Mouse (Mus musculus): ENCODE measurements around the gene Stat1. TPM values are rescaled to one million over a fixed set of nuclear protein-coding genes. Genes with fewer than 3 reads are reported as not detected.

Gene Stat1
- polyA plus RNA-seq, 1 experiment from 2014 or later, result 20.3 TPM

GRCm38 (mm10) chr1:52152369-52152768 is 33.1 kb downstream of the Stat1 start:
- Histone ChIP-seq H3K9ac (no peak overlapping the region), H3K4me2 (replicated peaks) (no peak overlapping the region), H3K4me3 (no peak overlapping the region), H3K36me3 (peaks cover 32% of the 10 kb centered on the region), H3K27ac (no peak overlapping the region), H3K27me3 (no peaks in the 10 kb centered on the region), H3K9me3 (no peaks in the 10 kb centered on the region), H3K4me1 (peaks cover 28% of the 10 kb centered on the region)
- 68% methylated on average over 13 of the region's 13 CpGs for WGBS
- ATAC-seq (ENCODE audit: low FRiP score, low read depth), result no peak

- ATAC-seq (ENCODE audit: low FRiP score, low read depth), result no peak
- H3K36me3 ChIP-seq, result peaks cover 38% of the 10 kb centered on the region
- H3K27ac ChIP-seq, result no peak overlapping the region
- H3K4me3 ChIP-seq, result no peak overlapping the region
- H3K4me2 ChIP-seq (replicated peaks), result no peak overlapping the region
- peaks cover 24% of the 10 kb centered on the region for H3K4me1 ChIP-seq
- WGBS, result 44% methylated on average over 3 of the region's 3 CpGs
- no peak overlapping the region for H3K9ac ChIP-seq
- H3K27me3 ChIP-seq, result no peaks in the 10 kb centered on the region
- no peaks in the 10 kb centered on the region for H3K9me3 ChIP-seq
These were observed 33.7 kb downstream of the Stat1 start for GRCm38 (mm10) chr1:52152936-52153335.

- H3K4me3 ChIP-seq, result no peak overlapping the region
- no peaks in the 10 kb centered on the region for H3K27me3 ChIP-seq
- H3K36me3 ChIP-seq, result peaks cover 43% of the 10 kb centered on the region
- H3K9me3 ChIP-seq, result no peaks in the 10 kb centered on the region
- no peak overlapping the region for H3K4me2 ChIP-seq (replicated peaks)
- no peak for ATAC-seq (ENCODE audit: low FRiP score, low read depth)
- H3K27ac ChIP-seq, result no peak overlapping the region
- peaks cover 11% of the 10 kb centered on the region for H3K4me1 ChIP-seq
- WGBS, result 89% methylated on average over 8 of the region's 8 CpGs
- H3K9ac ChIP-seq, result no peak overlapping the region
These were observed 35.6 kb downstream of the Stat1 start for GRCm38 (mm10) chr1:52154890-52155289.

- 89% methylated on average over 10 of the region's 10 CpGs for WGBS
- H3K36me3 ChIP-seq, result peaks cover 43% of the 10 kb centered on the region
- no peak for ATAC-seq (ENCODE audit: low FRiP score, low read depth)
- no peaks in the 10 kb centered on the region for H3K9me3 ChIP-seq
- H3K27me3 ChIP-seq, result no peaks in the 10 kb centered on the region
- no peak overlapping the region for H3K9ac ChIP-seq
- no peak overlapping the region for H3K4me2 ChIP-seq (replicated peaks)
- no peak overlapping the region for H3K27ac ChIP-seq
- no peaks in the 10 kb centered on the region for H3K4me1 ChIP-seq
- no peak overlapping the region for H3K4me3 ChIP-seq
These were observed 37.1 kb downstream of the Stat1 start for GRCm38 (mm10) chr1:52156351-52156750.

GRCm38 (mm10) chr1:52158040-52158439 is 38.8 kb downstream of the Stat1 start:
- 96% methylated on average over 2 of the region's 2 CpGs for WGBS
- no peak overlapping the region for H3K9ac ChIP-seq
- H3K4me2 ChIP-seq (replicated peaks), result no peak overlapping the region
- 0 out of 2 replicates have a peak, but pooled peaks cover 3% of the 10 kb centered on the region for H3K4me1 ChIP-seq
- peaks cover 30% of the 10 kb centered on the region for H3K36me3 ChIP-seq
- ATAC-seq (ENCODE audit: low FRiP score, low read depth), result no peak
- H3K9me3 ChIP-seq, result no peaks in the 10 kb centered on the region
- no peak overlapping the region for H3K4me3 ChIP-seq
- no peaks in the 10 kb centered on the region for H3K27me3 ChIP-seq
- no peak overlapping the region for H3K27ac ChIP-seq

- ATAC-seq (ENCODE audit: low FRiP score, low read depth), result no peak
- Histone ChIP-seq H3K4me2 (replicated peaks) (no peak overlapping the region), H3K4me3 (no peak overlapping the region), H3K36me3 (peaks cover 30% of the 10 kb centered on the region), H3K9ac (no peak overlapping the region), H3K9me3 (no peaks in the 10 kb centered on the region), H3K27ac (no peak overlapping the region), H3K27me3 (no peaks in the 10 kb centered on the region), H3K4me1 (0 out of 2 replicates have a peak, but pooled peaks cover 4% of the 10 kb centered on the region)
- 60% methylated on average over 17 of the region's 17 CpGs for WGBS
These were observed 39.5 kb downstream of the Stat1 start for GRCm38 (mm10) chr1:52158490-52159381.

GRCm38 (mm10) chr1:52161151-52161550 is 41.9 kb downstream of the Stat1 start:
- H3K27ac ChIP-seq, result no peak overlapping the region
- ATAC-seq (ENCODE audit: low FRiP score, low read depth), result no peak
- peaks cover 23% of the 10 kb centered on the region for H3K36me3 ChIP-seq
- WGBS, result 93% methylated on average over 8 of the region's 8 CpGs
- H3K9ac ChIP-seq, result no peak overlapping the region
- H3K9me3 ChIP-seq, result no peaks in the 10 kb centered on the region
- H3K4me3 ChIP-seq, result no peak overlapping the region
- H3K27me3 ChIP-seq, result no peaks in the 10 kb centered on the region
- no peak overlapping the region for H3K4me2 ChIP-seq (replicated peaks)
- 0 out of 2 replicates have a peak, but pooled peaks cover 4% of the 10 kb centered on the region for H3K4me1 ChIP-seq

GRCm38 (mm10) chr1:52163707-52164457 is 44.6 kb downstream of the Stat1 start:
- Histone ChIP-seq H3K4me3 (no peak overlapping the region), H3K9me3 (no peaks in the 10 kb centered on the region), H3K27ac (no peak overlapping the region), H3K36me3 (peaks cover 10% of the 10 kb centered on the region; the same call in 1 of the 2 replicates), H3K27me3 (no peaks in the 10 kb centered on the region), H3K4me1 (peaks cover 12% of the 10 kb centered on the region), H3K9ac (no peak overlapping the region), H3K4me2 (replicated peaks) (no peak overlapping the region)
- no peak for ATAC-seq (ENCODE audit: low FRiP score, low read depth)
- WGBS, result 80% methylated on average over 5 of the region's 5 CpGs

GRCm38 (mm10) chr1:52166652-52167220 is 47.5 kb downstream of the Stat1 start:
- WGBS, result 57% methylated on average over 14 of the region's 14 CpGs
- ATAC-seq (ENCODE audit: low FRiP score, low read depth), result no peak

GRCm38 (mm10) chr1:52170057-52170456 is 50.8 kb downstream of the Stat1 start:
- Histone ChIP-seq H3K4me2 (replicated peaks) (no peak overlapping the region), H3K27me3 (no peaks in the 10 kb centered on the region), H3K9ac (no peak overlapping the region), H3K27ac (no peak overlapping the region), H3K4me1 (peaks cover 8% of the 10 kb centered on the region), H3K36me3 (no peaks in the 10 kb centered on the region), H3K9me3 (no peaks in the 10 kb centered on the region), H3K4me3 (no peak overlapping the region)
- ATAC-seq (ENCODE audit: low FRiP score, low read depth), result no peak
- WGBS, result 9% methylated on average over 3 of the region's 3 CpGs

More at GRCm38 (mm10) chr1:52166652-52167220, 47.5 kb downstream of the Stat1 start:
- H3K9me3 ChIP-seq, result no peaks in the 10 kb centered on the region
- H3K9ac ChIP-seq, result no peak overlapping the region
- no peaks in the 10 kb centered on the region for H3K27me3 ChIP-seq
- H3K4me3 ChIP-seq, result no peak overlapping the region
- H3K27ac ChIP-seq, result no peak overlapping the region
- peaks cover 12% of the 10 kb centered on the region for H3K4me1 ChIP-seq
- peak overlapping the region; percentile 14; the same call in 1 of the 2 replicates for H3K4me2 ChIP-seq (replicated peaks)
- no peaks in the 10 kb centered on the region for H3K36me3 ChIP-seq

GRCm38 (mm10) chr1:52170747-52171146 is 51.5 kb downstream of the Stat1 start:
- 77% methylated on average over 7 of the region's 7 CpGs for WGBS
- Histone ChIP-seq H3K4me2 (replicated peaks) (no peak overlapping the region), H3K4me1 (peaks cover 12% of the 10 kb centered on the region), H3K9me3 (no peaks in the 10 kb centered on the region), H3K9ac (no peak overlapping the region), H3K36me3 (no peaks in the 10 kb centered on the region), H3K27me3 (no peaks in the 10 kb centered on the region), H3K4me3 (no peak overlapping the region), H3K27ac (no peak overlapping the region)
- no peak for ATAC-seq (ENCODE audit: low FRiP score, low read depth)

GRCm38 (mm10) chr1:52171271-52171670 is 52.0 kb downstream of the Stat1 start:
- 80% methylated on average over 8 of the region's 8 CpGs for WGBS
- ATAC-seq (ENCODE audit: low FRiP score, low read depth), result no peak
- H3K27ac ChIP-seq, result no peak overlapping the region
- H3K9ac ChIP-seq, result no peak overlapping the region
- H3K4me3 ChIP-seq, result no peak overlapping the region
- H3K27me3 ChIP-seq, result no peaks in the 10 kb centered on the region
- peaks cover 18% of the 10 kb centered on the region for H3K4me1 ChIP-seq
- no peaks in the 10 kb centered on the region for H3K36me3 ChIP-seq
- H3K9me3 ChIP-seq, result no peaks in the 10 kb centered on the region
- H3K4me2 ChIP-seq (replicated peaks), result no peak overlapping the region
